ENCODE assay signal across 30 mouse cellular contexts in the genomic region with DNA sequence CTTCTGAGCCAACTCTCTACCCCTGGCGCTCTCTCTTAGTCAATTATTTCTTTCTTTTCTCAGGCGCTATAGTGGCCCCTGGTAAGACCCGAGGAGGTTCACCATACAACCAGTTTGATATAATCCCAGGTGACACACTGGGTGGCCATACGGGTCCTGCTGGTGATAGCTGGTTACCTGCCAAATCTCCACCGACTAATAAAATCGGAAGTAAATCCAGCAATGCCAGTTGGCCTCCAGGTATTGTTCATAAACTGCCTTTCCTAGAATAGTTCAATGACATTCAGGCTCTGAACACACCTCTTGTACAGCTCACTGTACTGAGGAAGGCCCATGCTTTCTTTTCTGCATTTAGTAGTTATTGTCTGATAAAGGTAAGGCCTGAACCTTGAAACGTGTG. TPM values are rescaled to one million over a fixed set of nuclear protein-coding genes. Genes with fewer than 3 reads are reported as not detected.
DNase-seq lines count a peak whose midpoint lies in the region; ATAC-seq and TF ChIP-seq lines count a peak whose summit lies in the region.
"Had no signal": no experiment of that assay in that cellular context is flagged by ENCODE, and none has a peak within 500 bp of the region (broad histone marks: within the 10 kb centered on the region; RNA-seq: fewer than 3 reads in every experiment).

No protein-coding gene starts in this region.

- H3K9ac ChIP-seq in kidney, postnatal 0 days (ENCODE audit: low read depth, low read length), result no peak overlapping the region
- H3K9ac ChIP-seq in kidney, embryonic 15.5 days, result no peak overlapping the region
- no peak overlapping the region for H3K9ac ChIP-seq in liver, postnatal 0 days (replicated peaks)
- H3K9ac ChIP-seq: embryonic facial prominence, embryonic 12.5 days; forebrain, embryonic 12.5 days; forebrain, postnatal 0 days; hindbrain, embryonic 14.5 days; liver, embryonic 15.5 days; midbrain, embryonic 12.5 days; neural tube, embryonic 12.5 days had no signal

- H3K4me3 ChIP-seq in kidney, postnatal 0 days (replicated peaks; ENCODE audit: low read depth, low read length), result no peak overlapping the region
- H3K4me3 ChIP-seq in kidney, embryonic 15.5 days (replicated peaks), result no peak overlapping the region
- H3K4me3 ChIP-seq in liver, postnatal 0 days (ENCODE audit: low read depth, low read length), result no peak overlapping the region
- H3K4me3 ChIP-seq: embryonic facial prominence, embryonic 12.5 days; forebrain, embryonic 12.5 days; liver, embryonic 15.5 days; megakaryocyte, embryonic 14.5 days; midbrain, embryonic 12.5 days; myocyte; neural tube, embryonic 12.5 days had no signal

- H3K27me3 ChIP-seq in kidney, postnatal 0 days (ENCODE audit: insufficient read depth, low read length), result no peaks in the 10 kb centered on the region
- no peaks in the 10 kb centered on the region for H3K27me3 ChIP-seq in kidney, embryonic 15.5 days
- H3K27me3 ChIP-seq in liver, postnatal 0 days (ENCODE audit: insufficient read depth, low read length), result no peaks in the 10 kb centered on the region
- H3K27me3 ChIP-seq: embryonic facial prominence, embryonic 12.5 days; forebrain, embryonic 12.5 days; liver, embryonic 15.5 days; megakaryocyte, embryonic 14.5 days; midbrain, embryonic 12.5 days; neural tube, embryonic 12.5 days had no signal

- H3K4me1 ChIP-seq in kidney, postnatal 0 days (replicated peaks; ENCODE audit: insufficient read depth, low read length), result no peaks in the 10 kb centered on the region
- no peaks in the 10 kb centered on the region for H3K4me1 ChIP-seq in kidney, embryonic 15.5 days
- peaks cover 2% of the 10 kb centered on the region; the same call in 1 of the 2 replicates for H3K4me1 ChIP-seq in liver, postnatal 0 days (ENCODE audit: insufficient read depth)
- H3K4me1 ChIP-seq: embryonic facial prominence, embryonic 12.5 days; forebrain, embryonic 12.5 days; midbrain, embryonic 12.5 days; neural tube, embryonic 12.5 days had no signal

- WGBS in kidney, postnatal 0 days, result 88% methylated on average over 7 of the region's 7 CpGs
- WGBS in kidney, embryonic 15.5 days, result 91% methylated on average over 7 of the region's 7 CpGs
- 94% methylated on average over 7 of the region's 7 CpGs for WGBS in liver, postnatal 0 days (ENCODE audit: insufficient replicate concordance)

- ATAC-seq in kidney, postnatal 0 days (replicated peaks; ENCODE audit: low FRiP score, low read depth), result no peak
- no peak for ATAC-seq in kidney, embryonic 15.5 days (replicated peaks; ENCODE audit: low FRiP score)
- ATAC-seq in liver, postnatal 0 days, result no peak
- ATAC-seq: activated CD4-positive, CD25-positive, alpha-beta regulatory T cell, adult 4 months; forebrain, postnatal 0 days; intestine, postnatal 0 days had no signal

- no peak for TF ChIP-seq CTCF in kidney, postnatal 0 days (IDR thresholded peaks at IDR 0.05; ENCODE audit: low read depth)
- no peak for TF ChIP-seq CTCF in liver, postnatal 0 days (IDR thresholded peaks at IDR 0.05; ENCODE audit: low read depth)

- peaks cover 41% of the 10 kb centered on the region for H3K36me3 ChIP-seq in kidney, postnatal 0 days (ENCODE audit: insufficient read depth, low read length)
- H3K36me3 ChIP-seq in kidney, embryonic 15.5 days, result peaks cover 94% of the 10 kb centered on the region
- peaks cover 80% of the 10 kb centered on the region for H3K36me3 ChIP-seq in liver, postnatal 0 days (replicated peaks; ENCODE audit: insufficient read depth, low read length)

- 0 out of 2 replicates have a peak overlapping the region, but pooled peaks have one; percentile 25 for H3K27ac ChIP-seq in kidney, postnatal 0 days
- no peak overlapping the region for H3K27ac ChIP-seq in kidney, embryonic 15.5 days
- no peak overlapping the region for H3K27ac ChIP-seq in liver, postnatal 0 days (ENCODE audit: low read depth)
- H3K27ac ChIP-seq: embryonic facial prominence, embryonic 12.5 days; forebrain, embryonic 12.5 days; hindbrain, embryonic 14.5 days; liver, embryonic 15.5 days; midbrain, embryonic 12.5 days; neural tube, embryonic 12.5 days; stomach, postnatal 0 days had no signal

- H3K4me2 ChIP-seq in kidney, postnatal 0 days (ENCODE audit: low read length), result no peak overlapping the region
- no peak overlapping the region for H3K4me2 ChIP-seq in kidney, embryonic 15.5 days
- H3K4me2 ChIP-seq in liver, postnatal 0 days (ENCODE audit: low read depth, low read length), result no peak overlapping the region
- H3K4me2 ChIP-seq: embryonic facial prominence, embryonic 12.5 days; forebrain, embryonic 12.5 days; hindbrain, embryonic 14.5 days; liver, embryonic 15.5 days; midbrain, embryonic 12.5 days; neural tube, embryonic 12.5 days had no signal

- intact Hi-C loops in heart, postnatal 25 days (cut with DNase I), result no loop called here

- DNase-seq in heart, adult 11 months, result peak; percentile 78
- no peak for DNase-seq in heart, postnatal 25 days (ENCODE audit: low spot score)
- DNase-seq in kidney, postnatal 0 days (ENCODE audit: low spot score), result no peak
- DNase-seq in cerebellum, adult 9-10 months, result peak; percentile 46
- DNase-seq in fat pad, adult 2 months (ENCODE audit: extremely low read depth, low read depth, low spot score), result peak; percentile 18
- no peak for DNase-seq in liver, postnatal 0 days
- DNase-seq: adrenal gland, adult 2 months; adrenal gland, postnatal 36 days; embryo, embryonic 11 days; forebrain, postnatal 0 days; kidney, postnatal 10 days; layer of hippocampus, adult 9-11 months; liver; lung, postnatal 4 days; right cerebral cortex, adult 18-20 months; spleen, adult 18-20 months; thymus, adult 18-20 months; thymus, postnatal 25 days had no signal

- H3K9me3 ChIP-seq in kidney, postnatal 0 days (replicated peaks; ENCODE audit: low read length), result no peaks in the 10 kb centered on the region
- no peaks in the 10 kb centered on the region for H3K9me3 ChIP-seq in kidney, embryonic 15.5 days (replicated peaks)
- no peaks in the 10 kb centered on the region for H3K9me3 ChIP-seq in liver, postnatal 0 days (ENCODE audit: low read length)
- H3K9me3 ChIP-seq: embryonic facial prominence, embryonic 12.5 days; forebrain, embryonic 12.5 days; liver, embryonic 15.5 days; megakaryocyte, embryonic 14.5 days; midbrain, embryonic 12.5 days; neural tube, embryonic 12.5 days had no signal

- no peak for TF ChIP-seq EP300 in liver, postnatal 0 days (IDR thresholded peaks at IDR 0.05; ENCODE audit: low read depth)

RNA-seq across cellular contexts. Expression of gene Adsl, which starts 31.7 kb away (rescaled TPM):
- 10 to 100 TPM; 87.1 to 88.8 TPM for total RNA-seq in heart, postnatal 25 days (2021)
- polyA plus RNA-seq in kidney, postnatal 0 days (2015; fragmentation: Nextera tagmentation; extraction: Ambion mirVana), result 78.5 and 103 TPM in 2 replicates
- polyA plus RNA-seq in kidney, embryonic 15.5 days (2015; fragmentation: Nextera tagmentation; extraction: Ambion mirVana), result 178 and 186 TPM in 2 replicates
- 28.9 and 37.0 TPM in 2 replicates for polyA plus RNA-seq in liver, postnatal 0 days (2015; fragmentation: Nextera tagmentation; extraction: Ambion mirVana)

Comparison
In these comparisons a context has a peak if more than half of its experiments do, and no peak if none do; other contexts are left out.
1. DNase-seq: peak in heart, adult 11 months (single experiment), cerebellum, adult 9-10 months (single experiment) and fat pad, adult 2 months (single experiment); none in heart, postnatal 25 days (single experiment), kidney, postnatal 0 days (single experiment) and liver, postnatal 0 days (single experiment).